Mouse (Mus musculus) spleen, adult 2 months (tissue): ENCODE data around the gene Ints7.

Experiments used
- CTCF ChIP-seq: fragments of 200-500 bp; IDR thresholded peaks from 2 replicates; pipeline ENCODE4 v1.5.1; 2011; ENCODE audit warnings: mild to moderate bottlenecking, inconsistent platforms; ENCODE audit not compliant: insufficient read depth, insufficient read length, insufficient replicate concordance; ENCODE audit errors: extremely low read depth
- POLR2A ChIP-seq: fragments of 200-500 bp; IDR thresholded peaks from 2 replicates; pipeline ENCODE4 v1.6.1; 2011; ENCODE audit warnings: low read depth, low read length, inconsistent platforms

GRCm38 (mm10) chr1:191541014-191541413, 34.4 kb upstream of the Ints7 start:
- no peak for TF ChIP-seq CTCF
- no peak for TF ChIP-seq POLR2A
